Mouse (Mus musculus) heart, embryonic 16.5 days (tissue): ENCODE data around the gene Elovl5. TPM values are rescaled to one million over a fixed set of nuclear protein-coding genes. Genes with fewer than 3 reads are reported as not detected.

Source experiments
- ATAC-seq: fragments of 200-750 bp; cut with Nextera tagmentation; replicated peaks from 2 replicates; pipeline ENCODE4 v1.8.0; 2017; ENCODE audit warnings: moderate number of reproducible peaks; ENCODE audit not compliant: insufficient read depth, low FRiP score; ENCODE audit errors: extremely low read depth
- H3K27ac ChIP-seq: fragments of 300-500 bp; sonication (generic); 2 replicates; pipeline ENCODE4 v1.5.1; 2014; ENCODE audit warnings: mild to moderate bottlenecking, low read length, control low read depth, moderate library complexity
- H3K27me3 ChIP-seq: fragments of 300-500 bp; sonication (generic); 2 replicates; pipeline ENCODE4 v1.6.1; 2014; ENCODE audit warnings: low read length, mixed read lengths; ENCODE audit not compliant: control insufficient read depth, insufficient read depth
- H3K36me3 ChIP-seq: fragments of 300-500 bp; sonication (generic); 2 replicates; pipeline ENCODE4 v1.6.1; 2014; ENCODE audit not compliant: control insufficient read depth, insufficient read depth
- H3K4me1 ChIP-seq: fragments of 300-500 bp; sonication (generic); 2 replicates; pipeline ENCODE4 v1.6.1; 2014; ENCODE audit warnings: low read length, mixed read lengths; ENCODE audit not compliant: control insufficient read depth, insufficient read depth
- H3K4me2 ChIP-seq: fragments of 300-500 bp; sonication (generic); 2 replicates; pipeline ENCODE4 v1.6.1; 2014; ENCODE audit warnings: low read depth, mild to moderate bottlenecking, control low read depth, low read length
- H3K4me3 ChIP-seq: fragments of 300-500 bp; sonication (generic); 2 replicates; pipeline ENCODE4 v1.5.1; 2014; ENCODE audit warnings: mild to moderate bottlenecking, control low read depth, low read length
- H3K9ac ChIP-seq: fragments of 300-500 bp; sonication (generic); 2 replicates; pipeline ENCODE4 v1.6.1; 2014; ENCODE audit warnings: low read length, control low read depth
- H3K9me3 ChIP-seq: fragments of 300-500 bp; sonication (generic); replicated peaks from 2 replicates; pipeline ENCODE4 v1.6.1; 2016; ENCODE audit warnings: low read length; ENCODE audit not compliant: control insufficient read depth
- WGBS: fragments of 180-500 bp; shearing (Covaris S2); extraction: QIAGEN DNeasy Blood & Tissue Kit; methylation state at CpG from one replicate; pipeline ENCODE4 v1.1.7; 2014; 5-methylcytosine and 5-hydroxymethylcytosine counted together
- polyA plus RNA-seq: library from polyadenylated mRNA; unstranded; fragments of >200 nt; fragmentation: Nextera tagmentation; extraction: Ambion mirVana; gene quantifications from 2 replicates; pipeline ENCODE4 v1.2.1, GENCODE M21; 2015

Gene Elovl5
- polyA plus RNA-seq, 1 experiment from 2014 or later, result 67.3 TPM

DNA sequence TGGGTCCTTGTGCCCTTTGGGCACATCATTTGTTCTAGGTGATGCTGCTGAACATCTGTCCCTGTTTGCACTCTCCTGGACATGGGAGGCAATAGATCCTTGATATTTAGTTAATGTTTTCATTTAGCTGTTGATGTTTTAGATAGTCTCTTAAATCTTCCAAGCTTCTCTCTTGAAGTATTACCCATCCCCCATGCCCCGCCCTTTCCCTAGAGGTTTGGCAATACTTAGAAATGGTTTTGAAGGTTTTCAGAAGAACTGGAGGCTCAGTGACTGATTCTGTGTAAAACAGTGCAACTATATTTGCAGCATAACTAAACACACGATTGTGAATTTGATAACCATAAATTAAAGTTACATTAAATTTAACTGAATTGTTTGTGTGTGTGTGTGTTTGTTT is 38.3 kb downstream of the Elovl5 start:
- Histone ChIP-seq H3K36me3 (0 out of 2 replicates have a peak, but pooled peaks cover 4% of the 10 kb centered on the region), H3K4me2 (no peak overlapping the region), H3K9ac (no peak overlapping the region), H3K4me1 (peaks cover 13% of the 10 kb centered on the region), H3K27ac (no peak overlapping the region), H3K4me3 (no peak overlapping the region), H3K27me3 (no peaks in the 10 kb centered on the region), H3K9me3 (no peaks in the 10 kb centered on the region)
- WGBS, result 68% methylated on average over 2 of the region's 2 CpGs
- no peak for ATAC-seq

DNA sequence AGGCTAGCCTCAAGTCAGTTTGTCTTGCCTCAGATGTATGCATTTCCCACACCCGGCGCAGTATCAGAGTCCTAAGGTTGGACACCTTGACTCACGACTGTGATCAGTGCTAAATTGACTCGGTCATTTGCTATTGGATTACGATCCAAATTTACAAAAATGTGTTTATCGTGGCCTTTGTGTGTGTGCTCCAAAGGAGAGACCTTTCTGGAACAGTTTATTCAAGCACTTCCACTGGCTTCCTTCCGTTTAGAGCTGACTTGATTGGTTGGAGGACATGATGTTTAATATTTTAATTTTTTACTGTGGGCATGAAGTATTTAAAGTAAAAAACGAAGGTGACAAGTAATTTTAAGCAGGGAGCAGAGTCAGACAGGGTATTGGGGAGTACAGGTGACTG is 38.8 kb downstream of the Elovl5 start:
- Histone ChIP-seq H3K9me3 (no peaks in the 10 kb centered on the region), H3K9ac (no peak overlapping the region), H3K4me3 (no peak overlapping the region), H3K4me2 (no peak overlapping the region), H3K27me3 (no peaks in the 10 kb centered on the region), H3K27ac (no peak overlapping the region), H3K36me3 (0 out of 2 replicates have a peak, but pooled peaks cover 4% of the 10 kb centered on the region), H3K4me1 (peaks cover 13% of the 10 kb centered on the region)
- WGBS, result 84% methylated on average over 8 of the region's 8 CpGs
- ATAC-seq, result no peak

DNA sequence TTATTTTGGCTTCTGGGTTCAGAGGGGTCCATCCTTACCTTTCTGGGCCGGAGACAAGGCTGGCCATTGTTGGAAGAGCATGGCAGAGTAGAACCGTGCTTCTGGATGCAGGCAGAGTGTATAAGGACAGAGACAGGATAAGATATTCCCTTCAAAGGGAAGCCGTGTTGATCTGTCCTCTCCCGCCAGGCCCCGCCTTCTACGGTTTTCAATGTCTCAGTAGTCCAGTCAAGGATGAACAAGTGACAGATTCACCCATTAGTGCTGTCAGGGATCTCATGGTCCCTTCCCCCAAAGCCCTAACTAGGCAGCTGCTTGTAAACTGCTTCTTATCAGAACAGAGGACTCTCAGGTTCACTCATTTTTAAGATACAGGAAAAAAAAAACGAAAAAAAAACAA is 41.2 kb downstream of the Elovl5 start:
- H3K27ac ChIP-seq, result no peak overlapping the region
- no peak for ATAC-seq
- no peaks in the 10 kb centered on the region for H3K27me3 ChIP-seq
- H3K4me3 ChIP-seq, result no peak overlapping the region
- 78% methylated on average over 7 of the region's 7 CpGs for WGBS
- H3K36me3 ChIP-seq, result peaks cover 7% of the 10 kb centered on the region; the same call in 1 of the 2 replicates
- H3K9ac ChIP-seq, result no peak overlapping the region
- H3K4me2 ChIP-seq, result no peak overlapping the region
- H3K4me1 ChIP-seq, result peaks cover 11% of the 10 kb centered on the region
- no peaks in the 10 kb centered on the region for H3K9me3 ChIP-seq

DNA sequence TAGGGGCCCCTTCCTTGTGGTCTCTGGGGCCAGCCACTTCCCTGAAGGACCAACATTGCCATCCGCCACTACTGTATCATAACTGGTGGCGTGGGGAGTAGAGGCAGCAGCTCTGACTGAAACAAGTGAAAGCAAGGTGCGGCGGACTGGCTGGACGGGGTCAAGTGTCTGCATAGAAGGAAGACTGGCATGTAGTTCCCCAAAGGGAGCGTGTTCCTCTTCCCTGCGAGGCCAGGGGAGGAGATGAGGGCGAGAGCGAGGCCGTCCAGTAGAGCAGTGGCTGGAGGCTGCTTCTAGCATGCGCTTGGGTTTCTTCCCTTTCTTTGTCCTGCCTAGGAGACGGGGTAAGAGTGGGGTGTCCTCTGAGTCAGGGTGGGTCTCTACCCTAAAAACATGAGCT is 42.6 kb downstream of the Elovl5 start:
- H3K4me1 ChIP-seq, result peaks cover 7% of the 10 kb centered on the region

DNA sequence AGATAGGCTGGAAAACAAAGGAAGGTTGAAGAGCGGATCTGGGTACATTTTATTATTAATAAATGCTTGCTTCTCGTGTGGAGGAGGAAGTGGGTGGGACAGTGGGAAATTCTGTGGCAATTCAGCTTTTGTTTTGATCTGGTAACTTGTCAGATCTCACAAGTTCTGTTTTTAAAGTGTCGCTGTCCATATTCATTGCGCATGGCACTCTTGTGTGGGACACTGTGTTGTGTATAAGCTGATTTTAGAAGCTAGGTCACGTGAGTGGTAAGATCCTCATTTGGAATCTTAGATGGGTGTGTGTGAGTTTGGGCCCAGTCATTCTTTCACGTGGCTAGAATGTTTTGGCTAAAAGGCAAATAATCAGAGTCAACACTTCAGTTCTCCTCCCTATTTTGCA is 44.2 kb downstream of the Elovl5 start:
- no peak overlapping the region for H3K9ac ChIP-seq
- H3K4me1 ChIP-seq, result peaks cover 5% of the 10 kb centered on the region; the same call in 1 of the 2 replicates
- peaks cover 7% of the 10 kb centered on the region; the same call in 1 of the 2 replicates for H3K36me3 ChIP-seq
- H3K27me3 ChIP-seq, result no peaks in the 10 kb centered on the region
- WGBS, result 75% methylated on average over 6 of the region's 6 CpGs
- no peak overlapping the region for H3K4me3 ChIP-seq
- no peak overlapping the region for H3K4me2 ChIP-seq
- ATAC-seq, result no peak
- H3K9me3 ChIP-seq, result no peaks in the 10 kb centered on the region
- H3K27ac ChIP-seq, result no peak overlapping the region

More for the DNA sequence above, 42.6 kb downstream of the Elovl5 start:
- no peak for ATAC-seq
- Histone ChIP-seq H3K4me2 (no peak overlapping the region), H3K27me3 (no peaks in the 10 kb centered on the region), H3K36me3 (peaks cover 7% of the 10 kb centered on the region; the same call in 1 of the 2 replicates), H3K9me3 (no peaks in the 10 kb centered on the region), H3K4me3 (no peak overlapping the region), H3K27ac (no peak overlapping the region), H3K9ac (no peak overlapping the region)
- WGBS, result 92% methylated on average over 12 of the region's 12 CpGs

DNA sequence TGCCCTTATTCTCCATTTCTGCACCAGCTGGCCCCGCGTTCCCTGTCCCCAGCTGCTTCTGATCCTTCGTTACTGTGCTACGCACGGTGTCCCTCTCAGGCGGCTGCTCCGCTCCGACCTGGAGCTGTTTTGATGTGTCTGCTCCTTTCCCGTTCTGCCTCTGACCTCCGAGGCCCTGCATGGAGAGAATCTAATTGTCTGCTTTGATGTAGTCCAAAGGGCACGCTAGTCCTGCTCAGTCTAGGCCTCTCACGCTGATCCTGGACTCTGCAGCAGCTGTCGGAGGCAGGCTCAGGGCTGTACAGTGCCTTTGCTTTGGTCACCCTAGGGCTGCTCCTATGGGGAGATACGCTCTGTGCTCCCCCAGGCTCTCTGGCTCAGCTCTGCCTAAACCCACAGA is 46.9 kb downstream of the Elovl5 start:
- H3K4me2 ChIP-seq, result no peak overlapping the region
- 65% methylated on average over 14 of the region's 14 CpGs for WGBS
- no peaks in the 10 kb centered on the region for H3K27me3 ChIP-seq
- peaks cover 5% of the 10 kb centered on the region for H3K4me1 ChIP-seq
- H3K9me3 ChIP-seq, result no peaks in the 10 kb centered on the region
- H3K4me3 ChIP-seq, result no peak overlapping the region
- peaks cover 3% of the 10 kb centered on the region; the same call in 1 of the 2 replicates for H3K36me3 ChIP-seq
- 0 out of 2 replicates have a peak overlapping the region, but pooled peaks have one; percentile 7 for H3K9ac ChIP-seq
- ATAC-seq, result peak; percentile 32; the same call in 1 of the 2 replicates
- H3K27ac ChIP-seq, result peak overlapping the region; percentile 4; the same call in 1 of the 2 replicates

DNA sequence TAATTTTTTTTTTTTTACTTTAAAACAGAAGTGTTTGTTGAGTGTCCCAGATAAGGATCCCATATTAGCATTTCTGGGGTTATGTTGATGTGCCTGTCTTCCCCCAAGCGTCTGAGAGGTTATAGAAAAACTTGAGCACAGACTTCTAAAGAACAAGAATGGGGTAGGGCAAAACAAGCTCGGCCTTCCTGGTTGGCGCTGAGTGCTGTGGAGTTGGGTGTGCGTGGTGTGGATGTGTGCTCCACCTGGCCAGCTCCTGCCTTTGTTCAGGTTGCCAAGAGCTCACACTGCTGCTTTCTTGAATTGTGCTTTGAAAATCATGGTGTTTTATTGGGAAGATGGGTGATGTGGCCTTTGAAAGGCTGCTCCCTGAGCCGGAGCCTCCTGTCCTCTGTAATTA is 48.1 kb downstream of the Elovl5 start:
- H3K36me3 ChIP-seq, result peaks cover 3% of the 10 kb centered on the region; the same call in 1 of the 2 replicates
- no peaks in the 10 kb centered on the region for H3K27me3 ChIP-seq
- H3K4me1 ChIP-seq, result peaks cover 13% of the 10 kb centered on the region
- no peak overlapping the region for H3K4me3 ChIP-seq
- ATAC-seq, result no peak
- no peak overlapping the region for H3K9ac ChIP-seq
- H3K9me3 ChIP-seq, result no peaks in the 10 kb centered on the region
- H3K27ac ChIP-seq, result no peak overlapping the region
- WGBS, result 79% methylated on average over 5 of the region's 5 CpGs
- H3K4me2 ChIP-seq, result no peak overlapping the region

DNA sequence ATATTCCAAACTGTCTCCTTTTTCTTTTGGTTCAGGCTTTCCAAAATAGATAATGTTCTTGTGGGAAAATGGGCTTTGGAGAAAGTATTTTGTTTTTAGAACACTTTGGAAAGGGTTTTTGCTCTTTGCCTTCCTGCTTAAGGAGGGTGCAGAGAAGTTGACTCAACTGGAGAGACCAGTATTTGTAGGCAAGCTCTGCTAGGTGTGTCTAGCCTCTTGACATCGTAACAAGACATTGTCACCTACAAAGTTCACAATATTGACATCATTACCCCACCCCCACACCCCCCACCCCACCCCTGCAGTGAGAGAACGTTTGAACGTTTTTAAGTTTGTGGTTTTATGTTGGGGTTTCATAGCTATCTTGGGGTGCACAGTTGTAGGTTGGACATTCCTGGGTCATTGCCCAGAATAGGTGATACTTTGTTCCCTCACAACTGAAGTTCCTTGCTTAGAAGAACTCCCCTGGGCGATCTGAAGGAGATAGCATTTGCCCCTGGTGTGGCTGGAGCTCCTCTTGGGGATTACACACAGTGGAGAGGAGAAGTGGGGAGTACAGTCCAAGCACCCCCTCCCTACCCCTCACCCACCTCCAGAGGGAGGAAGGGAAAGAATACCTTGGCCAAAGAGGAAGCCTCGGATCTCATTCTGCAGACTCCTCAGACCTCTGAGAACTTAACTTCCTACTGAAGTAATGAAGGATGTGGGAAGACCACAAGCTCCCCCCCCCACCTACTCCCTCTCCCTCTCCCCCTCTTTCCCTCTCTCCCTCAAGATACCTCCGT is 48.8 kb downstream of the Elovl5 start:
- H3K4me1 ChIP-seq, result peaks cover 16% of the 10 kb centered on the region
- peaks cover 3% of the 10 kb centered on the region; the same call in 1 of the 2 replicates for H3K36me3 ChIP-seq
- no peaks in the 10 kb centered on the region for H3K27me3 ChIP-seq
- H3K27ac ChIP-seq, result no peak overlapping the region
- no peak overlapping the region for H3K9ac ChIP-seq
- H3K9me3 ChIP-seq, result no peaks in the 10 kb centered on the region
- WGBS, result 78% methylated on average over 6 of the region's 6 CpGs
- no peak overlapping the region for H3K4me3 ChIP-seq
- ATAC-seq, result no peak
- no peak overlapping the region for H3K4me2 ChIP-seq

DNA sequence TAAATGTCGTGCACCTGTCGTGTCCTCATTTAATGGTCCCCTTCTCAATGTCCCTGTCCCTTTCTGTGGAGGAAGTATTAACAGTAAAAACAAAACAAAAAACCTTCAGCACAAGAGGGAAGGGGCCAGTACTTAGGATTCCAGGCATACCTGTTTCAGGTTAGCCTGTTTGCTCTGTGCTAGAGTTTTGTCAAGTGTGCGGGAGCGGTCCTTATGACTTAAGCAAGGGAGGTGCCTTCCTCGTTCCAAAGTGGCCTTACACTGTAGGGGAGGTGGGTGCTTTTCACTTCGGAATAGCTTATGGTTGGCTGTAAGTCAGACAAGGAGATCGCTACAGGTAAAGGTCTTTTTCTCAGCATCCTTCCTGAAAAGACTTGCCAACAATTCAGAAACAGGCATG is 49.7 kb downstream of the Elovl5 start:
- Histone ChIP-seq H3K4me1 (peaks cover 16% of the 10 kb centered on the region), H3K9ac (no peak overlapping the region), H3K9me3 (no peaks in the 10 kb centered on the region), H3K4me2 (no peak overlapping the region), H3K27ac (no peak overlapping the region), H3K27me3 (no peaks in the 10 kb centered on the region), H3K4me3 (no peak overlapping the region), H3K36me3 (peaks cover 1% of the 10 kb centered on the region; the same call in 1 of the 2 replicates)
- 86% methylated on average over 7 of the region's 7 CpGs for WGBS
- no peak for ATAC-seq
